Mouse (Mus musculus) mesoderm, embryonic 11.5 days (tissue): Measurements from ENCODE around the gene Calr.

Experiments used
- DNase-seq: peaks from one replicate; pipeline ENCODE4 v3.0.0-alpha.2; 2012; ENCODE audit warnings: low read depth, low spot score

Calr gene

DNA sequence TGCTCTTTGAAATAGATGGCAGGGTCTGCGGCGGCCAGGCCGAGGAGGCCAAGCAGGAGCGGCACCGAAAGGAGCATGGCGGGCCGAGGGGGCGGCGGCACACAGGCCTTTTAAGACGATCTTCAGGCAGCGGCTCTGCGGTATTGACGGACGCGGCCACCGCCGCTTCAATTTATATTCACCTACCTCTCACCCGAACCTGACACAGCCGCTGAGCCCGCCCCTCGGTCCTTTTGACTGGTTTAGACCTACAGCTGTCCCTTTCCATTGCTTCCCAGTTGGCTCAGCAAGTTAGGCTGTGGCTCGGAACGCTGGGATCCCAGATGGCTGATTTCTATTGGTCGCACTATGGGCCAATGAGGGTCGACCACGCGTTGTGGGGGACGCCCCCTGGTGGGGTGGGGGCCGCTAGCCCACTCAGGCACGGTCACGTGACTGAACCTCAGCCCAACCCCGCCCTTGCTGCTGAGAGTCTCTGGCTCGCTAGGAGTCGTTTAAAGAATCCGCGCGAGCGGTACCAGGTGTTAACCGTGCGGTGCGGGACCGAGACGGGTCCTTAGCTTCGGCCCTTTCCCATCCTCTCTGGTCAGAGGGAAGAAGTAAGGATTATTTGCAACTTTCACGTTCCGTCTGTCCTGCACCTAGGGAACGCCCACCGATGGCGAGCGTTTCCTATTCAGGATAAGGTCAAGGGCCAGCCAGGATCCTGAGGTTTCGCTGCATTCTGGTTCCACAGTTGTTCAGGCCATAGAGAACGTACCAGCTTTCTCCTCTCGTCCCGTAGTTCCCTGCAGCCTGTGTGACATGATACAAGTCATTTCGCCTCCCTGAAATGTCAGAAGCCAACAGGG is at the start of gene Calr:
TSS of gene Calr (minus strand) at position 213 of the 851 bp plus-strand sequence.
- DNase-seq = peak; percentile 100

DNA sequence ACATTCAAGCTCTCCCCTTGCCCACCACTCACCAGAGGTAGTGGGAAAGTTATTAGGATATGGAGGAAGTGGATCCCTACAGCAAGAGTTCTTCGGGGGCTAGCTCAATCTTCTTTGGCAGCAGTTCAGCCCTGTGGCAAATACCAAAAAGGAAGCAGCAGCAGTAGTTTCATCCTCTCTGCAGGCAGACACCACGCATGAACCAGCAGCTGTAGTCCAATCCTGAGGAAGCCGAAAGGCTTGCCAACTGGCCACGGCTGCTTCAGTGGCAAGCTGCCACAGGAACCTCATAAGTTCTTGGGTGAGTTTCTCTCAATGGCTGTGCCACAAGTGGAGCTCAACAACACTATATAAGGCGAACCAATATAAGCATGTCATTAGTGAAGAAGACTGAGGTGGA is 49.2 kb upstream of the Calr start:
- no peak for DNase-seq

GRCm38 (mm10) chr8:84893709-84894134 is 47.0 kb upstream of the Calr start, which contains the start of gene Gcdh:
TSS of gene Gcdh (minus strand) at chr8:84893921.
- peak; percentile 92 for DNase-seq

- no peak for DNase-seq
Measured at GRCm38 (mm10) chr8:84892993-84893708, 46.4 kb upstream of the Calr start.

DNA sequence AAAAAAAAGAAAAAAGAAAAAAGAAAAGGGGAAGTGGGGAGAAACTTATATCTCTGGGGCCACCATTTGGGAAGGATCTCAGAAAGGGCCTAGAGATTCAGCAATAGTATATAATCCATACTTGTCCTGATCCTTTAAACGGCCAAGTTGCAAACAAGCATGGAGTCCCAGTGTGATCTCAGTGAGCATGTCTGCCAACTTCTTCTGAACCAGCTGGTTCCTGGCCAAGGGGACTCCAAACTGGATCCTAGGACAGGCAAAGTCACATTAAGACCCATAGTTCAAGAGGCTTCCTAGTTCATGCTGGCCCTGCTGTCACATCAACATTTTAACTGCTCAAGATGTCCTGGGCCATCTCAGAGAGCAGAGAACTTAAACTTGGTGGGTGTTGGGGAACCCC is 42.4 kb upstream of the Calr start:
- DNase-seq = no peak

DNA sequence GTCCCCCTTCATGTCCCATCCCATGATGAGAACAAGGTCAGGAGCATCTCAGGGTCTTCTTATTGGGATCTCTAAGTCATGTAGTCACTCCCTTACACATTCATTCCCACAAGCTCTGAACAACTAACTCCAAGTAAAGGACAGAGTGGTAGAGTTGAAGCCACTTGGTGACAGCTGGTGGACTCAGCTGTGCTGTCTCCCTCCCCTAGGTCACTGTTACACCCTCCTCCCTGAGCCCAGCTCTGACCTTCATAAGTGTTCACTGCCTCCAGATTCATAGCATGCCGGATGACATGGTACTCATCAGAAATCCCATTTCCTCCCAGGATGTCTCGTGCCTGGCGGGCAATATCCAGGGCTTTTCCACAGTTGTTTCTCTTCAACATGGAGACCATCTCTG is 41.5 kb upstream of the Calr start:
- no peak for DNase-seq

DNA sequence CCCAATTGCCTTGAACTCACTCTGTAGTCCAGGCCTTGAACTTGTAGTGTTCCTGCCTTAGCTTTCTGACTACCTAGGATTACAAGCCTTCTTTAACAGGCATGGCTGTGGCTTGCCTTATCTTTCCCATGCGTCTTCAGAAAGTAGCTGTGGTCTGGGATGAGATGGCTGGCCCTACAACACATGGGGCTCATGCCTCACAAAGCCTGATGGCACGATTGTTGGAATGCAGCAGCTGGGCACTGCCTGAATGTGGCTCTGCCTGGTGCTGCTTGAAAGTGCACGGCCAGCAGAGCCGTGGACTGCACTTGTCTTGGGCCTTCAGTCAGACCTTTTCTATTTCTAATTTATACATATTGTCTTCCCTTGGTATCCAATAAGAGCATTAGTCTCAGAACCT is 38.0 kb upstream of the Calr start:
- DNase-seq = no peak

- DNase-seq = no peak
Measured at GRCm38 (mm10) chr8:84878915-84879314, 32.2 kb upstream of the Calr start.

GRCm38 (mm10) chr8:84877297-84878035 is 30.7 kb upstream of the Calr start:
- no peak for DNase-seq

- no peak for DNase-seq
Measured at GRCm38 (mm10) chr8:84874339-84874738, 27.6 kb upstream of the Calr start.

DNA sequence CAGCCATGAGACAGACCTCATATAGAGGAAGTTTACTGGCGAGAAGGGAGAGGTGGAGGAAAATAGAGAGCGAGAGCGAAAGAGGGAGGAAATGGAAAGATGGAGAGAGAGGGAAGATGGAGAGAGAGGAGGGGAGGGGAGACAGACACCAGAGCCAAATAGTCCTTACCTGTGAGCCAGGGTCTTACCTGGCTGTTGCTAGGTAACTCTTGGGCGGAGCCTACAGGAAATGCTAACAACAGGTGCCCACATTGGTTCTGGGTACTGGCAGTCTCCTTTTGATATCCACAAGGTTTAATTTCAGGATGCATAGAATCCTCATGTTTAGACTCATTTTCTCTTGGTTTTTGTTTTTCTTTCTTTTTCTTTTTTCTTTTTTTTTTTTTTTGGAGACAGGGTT is 26.3 kb upstream of the Calr start:
- DNase-seq = no peak

DNA sequence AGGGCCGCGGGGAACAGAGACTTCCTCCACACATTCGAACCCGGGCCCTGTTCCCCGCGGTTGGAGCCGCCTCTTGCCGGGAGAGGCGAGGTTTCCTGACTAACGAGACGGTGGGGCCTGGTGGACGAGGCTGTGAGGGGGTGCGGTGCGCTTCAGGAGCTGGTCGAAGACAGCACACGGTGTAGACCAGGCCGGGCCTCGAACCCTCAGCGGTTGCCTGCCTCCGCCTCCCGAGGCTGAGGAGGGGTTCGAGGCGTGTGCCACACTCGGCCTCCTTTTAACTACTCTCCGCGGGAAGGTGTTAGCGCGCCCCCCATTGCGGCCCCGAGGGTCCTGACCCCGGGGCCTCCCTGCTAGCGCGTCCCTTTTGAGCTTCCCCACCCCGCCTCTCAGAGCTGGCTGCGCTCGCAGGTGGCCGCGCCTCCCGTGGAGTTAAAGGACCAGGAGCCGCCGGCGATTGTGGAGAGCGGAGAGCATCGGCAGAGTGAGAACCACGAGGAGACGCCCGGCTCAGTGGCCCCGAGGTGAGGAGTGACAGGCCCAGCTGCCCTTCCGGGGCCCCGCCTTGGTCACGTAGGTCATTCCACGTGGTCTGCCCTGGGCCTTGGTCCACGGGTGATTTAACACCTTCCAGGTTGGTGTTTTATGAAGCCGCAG is 25.7 kb upstream of the Calr start:
- peak; percentile 16 for DNase-seq

DNA sequence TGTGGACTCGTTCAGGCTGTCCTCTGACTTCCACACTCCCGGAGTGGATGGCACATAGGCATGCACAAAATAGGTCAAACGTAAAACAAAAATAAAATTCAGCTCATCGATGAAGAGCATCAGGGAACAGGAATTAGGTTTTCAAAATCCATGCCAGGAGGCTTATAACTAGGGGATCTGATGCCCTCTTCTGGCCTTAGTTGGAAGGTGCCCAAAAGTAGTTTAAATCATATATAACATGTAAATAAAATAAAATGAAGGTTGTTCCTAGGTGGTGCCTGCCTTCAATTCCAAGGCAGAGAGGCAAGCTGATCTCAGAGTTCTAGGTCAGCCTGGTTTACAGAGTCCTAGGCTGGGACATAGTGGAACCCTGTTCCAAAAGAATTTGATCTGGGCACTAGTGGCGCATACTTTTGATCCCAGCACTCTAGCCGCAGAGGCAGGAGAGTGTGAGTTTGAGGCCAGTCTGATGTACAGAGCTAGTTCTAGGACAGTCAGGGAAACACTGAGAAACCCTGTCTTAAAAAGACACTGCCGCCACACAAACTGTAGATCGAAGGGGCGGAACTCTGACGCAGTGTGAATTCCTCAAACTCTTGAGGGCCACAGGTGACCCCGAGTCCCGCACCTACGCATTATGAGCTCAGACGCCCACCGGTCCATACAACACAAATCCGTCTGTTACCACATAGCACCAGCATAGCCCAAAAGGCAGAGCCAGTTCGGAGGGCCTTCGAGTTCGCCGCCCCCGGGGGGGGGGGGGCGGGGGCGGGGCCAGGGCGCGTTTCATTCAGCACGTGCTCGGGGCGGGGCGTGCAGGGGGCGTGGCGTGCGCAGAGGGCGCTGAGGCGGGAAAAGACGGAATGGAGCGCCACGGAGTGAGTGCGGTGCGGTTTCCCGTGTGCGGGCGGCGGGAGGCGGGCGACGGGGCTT is 24.9 kb upstream of the Calr start, which contains the start of gene Syce2:
TSS of gene Syce2 (plus strand) at position 736 of the 933 bp plus-strand sequence.
- peak; percentile 68 for DNase-seq

DNA sequence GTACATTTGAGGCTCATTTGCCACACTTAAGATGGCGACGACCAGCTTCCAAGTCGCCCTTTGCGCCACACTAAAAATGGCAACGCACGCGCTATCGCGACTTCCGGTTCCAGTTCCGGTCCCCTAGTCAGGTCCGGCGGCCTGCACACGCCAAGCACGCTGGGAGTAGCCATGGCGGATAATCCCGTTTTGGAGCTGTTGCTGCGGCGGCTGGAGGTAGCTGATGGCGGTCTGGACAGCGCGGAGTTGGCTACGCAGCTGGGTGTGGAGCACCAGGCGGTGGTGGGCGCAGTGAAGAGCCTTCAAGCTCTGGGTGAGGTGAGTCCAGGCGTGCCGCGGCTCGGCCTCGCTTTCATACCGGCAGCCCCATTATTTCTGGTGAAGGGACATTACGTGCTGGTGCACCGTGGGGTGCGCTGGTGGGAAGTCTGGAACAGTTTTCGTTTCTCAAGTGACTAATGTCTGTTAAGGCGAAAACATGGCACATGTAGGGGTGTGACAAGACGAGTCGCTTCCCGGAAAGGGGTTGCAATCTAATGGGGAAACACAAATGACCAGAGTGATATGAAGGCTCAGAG is 10.2 kb upstream of the Calr start, which contains the start of gene Farsa:
TSS of gene Farsa (plus strand) at position 126 of the 578 bp plus-strand sequence.
- peak; percentile 95 for DNase-seq

DNA sequence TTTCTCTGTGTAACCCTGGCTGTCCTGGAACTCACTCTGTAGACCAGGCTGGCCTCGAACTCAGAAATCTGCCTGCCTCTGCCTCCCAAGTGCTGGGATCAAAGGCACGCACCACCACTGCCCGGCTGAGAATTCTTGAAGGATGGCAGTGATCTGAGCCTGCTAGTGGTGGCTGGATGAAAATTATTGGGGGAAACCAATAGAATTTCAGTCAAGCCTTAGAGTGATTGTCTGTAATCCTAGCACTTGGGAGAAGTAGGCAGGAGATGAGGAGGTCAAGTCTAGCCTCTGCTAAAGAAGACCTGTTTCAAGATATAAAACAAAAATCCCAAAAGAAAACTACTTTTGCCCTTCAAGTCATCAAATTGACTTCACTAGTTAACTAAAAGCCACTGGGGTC is 9.7 kb upstream of the Calr start:
- no peak for DNase-seq

- no peak for DNase-seq
Measured at GRCm38 (mm10) chr8:84847684-84848435, 1.1 kb upstream of the Calr start.

DNA sequence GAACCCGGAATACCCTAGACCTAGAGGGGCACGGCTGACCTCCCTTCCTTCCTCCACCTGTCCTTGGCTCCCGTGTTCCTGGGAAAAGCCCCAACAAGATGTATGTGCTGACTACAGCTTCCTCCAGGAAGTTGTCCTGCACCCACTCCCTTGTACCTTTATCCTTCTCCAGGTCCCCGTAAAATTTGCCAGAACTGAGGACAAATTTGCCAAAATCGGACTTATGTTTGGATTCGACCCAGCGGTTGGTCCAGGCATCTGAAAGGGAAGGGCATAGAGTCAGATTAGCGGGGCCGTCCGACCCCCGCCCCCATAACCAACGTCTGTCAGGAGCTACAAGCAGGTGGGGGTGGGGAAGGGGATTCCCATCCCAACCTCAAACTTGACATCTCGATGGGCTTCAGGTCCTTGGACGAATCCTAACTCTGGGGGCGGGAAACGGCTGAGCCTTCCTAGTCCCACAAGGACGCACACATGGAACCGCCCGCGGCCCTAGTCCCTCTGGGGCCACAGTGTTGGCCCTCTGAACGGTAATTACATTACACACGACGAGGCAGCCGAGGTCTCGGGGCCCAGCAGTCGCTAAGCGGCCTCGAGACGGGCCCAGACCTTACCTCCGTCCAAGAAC is 526 bp downstream of the Calr start:
- DNase-seq = no peak

DNA sequence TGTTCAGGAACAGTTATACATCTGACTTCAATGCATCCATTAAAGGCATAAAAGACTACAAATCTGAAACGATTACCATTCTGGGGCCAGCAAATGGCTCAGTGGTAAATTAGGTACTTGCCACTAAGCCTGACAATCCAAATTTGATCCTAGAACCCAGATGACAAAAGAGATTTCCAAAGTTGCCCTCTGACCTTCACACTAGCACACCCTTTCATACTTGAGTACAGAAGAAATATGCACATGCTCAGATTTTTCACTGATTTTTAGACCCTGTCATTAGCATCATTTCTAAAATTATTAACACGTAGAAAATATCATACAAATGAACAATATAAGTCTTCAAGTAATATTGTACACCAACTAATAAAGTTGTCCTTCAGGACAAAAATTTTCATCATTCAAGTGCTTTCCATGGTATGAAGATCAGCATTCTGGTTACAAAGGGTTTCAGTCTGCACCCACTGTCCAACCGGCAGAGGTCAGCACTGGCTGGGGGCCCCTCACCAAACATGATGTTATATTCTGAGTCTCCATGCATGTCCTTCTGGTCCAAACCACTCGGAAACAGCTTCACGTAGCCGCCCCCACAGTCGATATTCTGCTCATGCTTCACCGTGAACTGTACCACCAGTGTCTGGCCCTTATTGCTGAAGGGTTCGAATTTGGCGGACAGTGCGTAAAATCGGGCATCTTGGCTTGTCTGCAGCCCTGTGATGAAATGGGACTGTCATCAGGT is 1.2 kb downstream of the Calr start:
- no peak for DNase-seq
